Mouse (Mus musculus) heart, embryonic 15.5 days (tissue): ENCODE data around the gene Grb10. TPM values are rescaled to one million over a fixed set of nuclear protein-coding genes. Genes with fewer than 3 reads are reported as not detected.

Experiments used
- ATAC-seq: fragments of 200-750 bp; cut with Nextera tagmentation; replicated peaks from 2 replicates; pipeline ENCODE4 v1.8.0; 2017; ENCODE audit warnings: low read depth, moderate TSS enrichment; ENCODE audit not compliant: insufficient number of reproducible peaks, insufficient read depth, low FRiP score
- H3K27ac ChIP-seq: fragments of 300-500 bp; sonication (generic); 2 replicates; pipeline ENCODE4 v1.5.1; 2015; ENCODE audit warnings: mild to moderate bottlenecking, inconsistent platforms
- H3K27me3 ChIP-seq: fragments of 300-500 bp; sonication (generic); 2 replicates; pipeline ENCODE4 v1.6.1; 2015; ENCODE audit warnings: inconsistent platforms
- H3K36me3 ChIP-seq: fragments of 300-500 bp; sonication (generic); 2 replicates; pipeline ENCODE4 v1.6.1; 2015; ENCODE audit warnings: mild to moderate bottlenecking, inconsistent platforms
- H3K4me1 ChIP-seq: fragments of 300-500 bp; sonication (generic); replicated peaks from 2 replicates; pipeline ENCODE4 v1.6.1; 2015; ENCODE audit warnings: inconsistent platforms
- H3K4me2 ChIP-seq: fragments of 300-500 bp; sonication (generic); 2 replicates; pipeline ENCODE4 v1.6.1; 2015; ENCODE audit warnings: inconsistent platforms, mild to moderate bottlenecking, moderate library complexity
- H3K4me3 ChIP-seq: fragments of 300-500 bp; sonication (generic); 2 replicates; pipeline ENCODE4 v1.5.1; 2015; ENCODE audit warnings: mild to moderate bottlenecking, inconsistent platforms
- H3K9ac ChIP-seq: fragments of 300-500 bp; sonication (generic); 2 replicates; pipeline ENCODE4 v1.6.1; 2015; ENCODE audit warnings: mild to moderate bottlenecking, inconsistent platforms
- H3K9me3 ChIP-seq: fragments of 300-500 bp; sonication (generic); replicated peaks from 2 replicates; pipeline ENCODE4 v1.6.1; 2016; ENCODE audit warnings: inconsistent platforms
- WGBS: fragments of 180-500 bp; shearing (Covaris S2); methylation state at CpG from one replicate; pipeline ENCODE4 v1.1.7; 2015; ENCODE audit warnings: mixed read lengths; 5-methylcytosine and 5-hydroxymethylcytosine counted together
- polyA plus RNA-seq: library from polyadenylated mRNA; unstranded; fragments of >200 nt; fragmentation: Nextera tagmentation; extraction: Ambion mirVana; gene quantifications from 2 replicates; pipeline ENCODE4 v1.2.1, GENCODE M21; 2015

The Grb10 gene
- polyA plus RNA-seq, 1 experiment from 2014 or later: 529 TPM

- Histone ChIP-seq H3K9me3 (no peaks in the 10 kb centered on the region), H3K36me3 (no peaks in the 10 kb centered on the region), H3K4me2 (no peak overlapping the region), H3K9ac (no peak overlapping the region), H3K4me1 (peaks cover 47% of the 10 kb centered on the region), H3K27ac (peak overlapping the region; percentile 84), H3K27me3 (no peaks in the 10 kb centered on the region), H3K4me3 (no peak overlapping the region)
- ATAC-seq: no peak
- 87% methylated on average over 1 of the region's 1 CpGs for WGBS
These were observed 43.1 kb downstream of the Grb10 start for GRCm38 (mm10) chr11:11995371-11995770.

- Histone ChIP-seq H3K9me3 (no peaks in the 10 kb centered on the region), H3K4me2 (peak overlapping the region; percentile 23), H3K9ac (no peak overlapping the region), H3K27me3 (no peaks in the 10 kb centered on the region), H3K4me1 (peaks cover 46% of the 10 kb centered on the region), H3K27ac (peak overlapping the region; percentile 84), H3K36me3 (no peaks in the 10 kb centered on the region), H3K4me3 (no peak overlapping the region)
- 30% methylated on average over 5 of the region's 5 CpGs for WGBS
- ATAC-seq: peak; percentile 82
These were observed 44.7 kb downstream of the Grb10 start for GRCm38 (mm10) chr11:11993807-11994206.

DNA sequence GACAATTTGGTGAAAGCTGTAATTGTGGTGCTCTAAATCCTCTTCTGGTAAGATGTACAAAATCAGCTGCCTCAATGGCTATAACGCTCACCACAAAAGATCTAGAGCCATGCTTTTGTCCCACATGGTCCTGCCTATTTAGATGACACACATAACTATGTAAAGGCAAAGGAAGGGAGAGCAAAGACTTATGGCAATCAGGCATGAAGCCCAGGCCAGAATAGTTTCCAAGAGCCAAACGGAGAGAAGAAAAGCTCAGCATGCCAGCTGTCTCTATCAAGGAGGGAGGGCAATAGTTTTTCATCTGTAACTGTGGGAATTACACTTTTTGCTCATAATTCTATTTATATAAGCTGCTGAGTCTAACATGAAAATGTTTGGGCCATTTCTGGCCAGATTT lies 45.3 kb downstream of the Grb10 start:
- Histone ChIP-seq H3K9me3 (no peaks in the 10 kb centered on the region), H3K4me3 (no peak overlapping the region), H3K9ac (no peak overlapping the region), H3K27me3 (no peaks in the 10 kb centered on the region), H3K4me1 (peaks cover 45% of the 10 kb centered on the region), H3K27ac (peak overlapping the region; percentile 84), H3K4me2 (no peak overlapping the region), H3K36me3 (no peaks in the 10 kb centered on the region)
- no peak; the same call in 1 of the 2 replicates for ATAC-seq
- 58% methylated on average over 2 of the region's 2 CpGs for WGBS

DNA sequence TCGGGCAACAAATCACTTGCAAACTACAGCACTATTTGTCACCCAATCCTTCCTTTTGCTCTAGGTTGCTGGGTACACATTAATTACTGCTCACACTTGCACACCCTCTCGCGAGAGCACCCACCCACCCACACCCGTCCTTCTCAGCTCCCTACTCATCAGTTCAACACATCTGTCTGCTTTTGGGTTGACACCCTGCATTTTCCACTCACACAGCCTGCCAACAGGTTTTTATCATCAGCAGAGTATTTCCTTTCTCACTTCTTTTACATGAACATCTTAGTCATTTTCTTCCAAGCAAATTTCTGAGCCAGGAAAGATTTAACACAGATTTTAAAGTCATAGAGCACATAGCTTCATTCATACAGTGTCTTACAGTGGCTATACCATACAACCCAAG lies 48.6 kb downstream of the Grb10 start:
- Histone ChIP-seq H3K9ac (no peak overlapping the region), H3K4me2 (no peak overlapping the region), H3K36me3 (0 out of 2 replicates have a peak, but pooled peaks cover 3% of the 10 kb centered on the region), H3K27me3 (no peaks in the 10 kb centered on the region), H3K27ac (0 out of 2 replicates have a peak overlapping the region, but pooled peaks have one; percentile 34), H3K9me3 (no peaks in the 10 kb centered on the region), H3K4me3 (no peak overlapping the region), H3K4me1 (peaks cover 36% of the 10 kb centered on the region)
- ATAC-seq: no peak
- WGBS: 79% methylated on average over 4 of the region's 4 CpGs

- Histone ChIP-seq H3K4me2 (no peak overlapping the region), H3K27me3 (no peaks in the 10 kb centered on the region), H3K36me3 (peaks cover 12% of the 10 kb centered on the region; the same call in 1 of the 2 replicates), H3K9ac (no peak overlapping the region), H3K4me1 (peaks cover 17% of the 10 kb centered on the region), H3K4me3 (no peak overlapping the region), H3K27ac (no peak overlapping the region), H3K9me3 (no peaks in the 10 kb centered on the region)
- WGBS: 84% methylated on average over 3 of the region's 3 CpGs
- ATAC-seq: no peak
These were observed 51.2 kb downstream of the Grb10 start for GRCm38 (mm10) chr11:11987233-11987632.

- Histone ChIP-seq H3K9me3 (no peaks in the 10 kb centered on the region), H3K27ac (peak overlapping the region; percentile 53), H3K9ac (no peak overlapping the region), H3K4me1 (peaks cover 15% of the 10 kb centered on the region), H3K27me3 (no peaks in the 10 kb centered on the region), H3K4me2 (no peak overlapping the region), H3K4me3 (no peak overlapping the region), H3K36me3 (no peaks in the 10 kb centered on the region)
- ATAC-seq: 0 out of 2 replicates have a peak, but pooled peaks have one; percentile 25
- WGBS: 49% methylated on average over 5 of the region's 5 CpGs
These were observed 59.8 kb downstream of the Grb10 start for GRCm38 (mm10) chr11:11978611-11979197.

DNA sequence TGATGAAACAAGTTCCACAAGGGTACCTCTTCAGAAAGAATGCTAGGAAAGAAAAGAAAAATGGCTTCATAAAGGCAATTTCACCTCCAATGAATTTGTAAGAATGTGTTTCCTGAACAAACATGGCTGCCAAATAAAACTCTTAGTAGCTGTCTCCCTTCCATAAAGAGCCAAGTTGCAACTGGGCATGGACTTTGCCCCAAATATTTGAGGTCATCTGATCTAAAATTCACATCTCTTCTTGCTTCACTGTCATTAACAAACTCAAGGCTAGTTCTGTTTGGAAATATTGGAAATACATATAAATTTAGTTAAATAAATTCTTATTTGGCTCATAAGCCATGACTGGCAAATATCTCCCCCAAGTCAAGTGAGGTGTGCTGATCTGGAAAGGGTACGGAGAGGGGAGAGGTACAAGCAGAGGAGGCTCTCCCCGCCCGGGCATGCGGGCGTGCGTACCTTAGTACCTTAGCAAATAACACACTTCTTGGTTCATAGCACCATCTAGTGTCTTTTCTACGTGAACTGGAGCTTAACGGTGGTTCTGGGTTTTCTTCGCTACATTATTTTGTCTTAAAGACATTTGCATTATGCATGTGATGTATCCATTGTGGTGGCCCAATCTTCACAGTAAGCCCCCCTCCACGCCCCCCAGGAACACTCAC lies 63.8 kb downstream of the Grb10 start:
- Histone ChIP-seq H3K27me3 (no peaks in the 10 kb centered on the region), H3K9me3 (no peaks in the 10 kb centered on the region), H3K9ac (no peak overlapping the region), H3K4me3 (no peak overlapping the region), H3K4me2 (no peak overlapping the region), H3K36me3 (peaks cover 13% of the 10 kb centered on the region), H3K4me1 (peaks cover 23% of the 10 kb centered on the region), H3K27ac (peak overlapping the region; percentile 42; the same call in 1 of the 2 replicates)
- WGBS: 40% methylated on average over 10 of the region's 10 CpGs
- no peak for ATAC-seq

- Histone ChIP-seq H3K27me3 (no peaks in the 10 kb centered on the region), H3K27ac (peak overlapping the region; percentile 53), H3K9me3 (no peaks in the 10 kb centered on the region), H3K4me3 (no peak overlapping the region), H3K4me1 (peaks cover 27% of the 10 kb centered on the region), H3K4me2 (no peak overlapping the region), H3K9ac (no peak overlapping the region), H3K36me3 (peaks cover 13% of the 10 kb centered on the region)
- peak; percentile 78 for ATAC-seq
- 37% methylated on average over 8 of the region's 8 CpGs for WGBS
These were observed 65.0 kb downstream of the Grb10 start for GRCm38 (mm10) chr11:11973366-11974014.

- Histone ChIP-seq H3K4me3 (no peak overlapping the region), H3K36me3 (peaks cover 13% of the 10 kb centered on the region), H3K9ac (no peak overlapping the region), H3K9me3 (no peaks in the 10 kb centered on the region), H3K27ac (peak overlapping the region; percentile 53), H3K4me1 (peaks cover 35% of the 10 kb centered on the region), H3K4me2 (no peak overlapping the region), H3K27me3 (no peaks in the 10 kb centered on the region)
- no peak for ATAC-seq
- 73% methylated on average over 6 of the region's 6 CpGs for whole genome bisulfite sequencing
These were observed 65.9 kb downstream of the Grb10 start for GRCm38 (mm10) chr11:11972401-11973110.

- Histone ChIP-seq H3K27ac (peak overlapping the region; percentile 70), H3K9ac (no peak overlapping the region), H3K36me3 (peaks cover 13% of the 10 kb centered on the region), H3K27me3 (no peaks in the 10 kb centered on the region), H3K4me3 (no peak overlapping the region), H3K9me3 (no peaks in the 10 kb centered on the region), H3K4me2 (no peak overlapping the region), H3K4me1 (peaks cover 53% of the 10 kb centered on the region)
- WGBS: 82% methylated on average over 11 of the region's 11 CpGs
- no peak for ATAC-seq
These were observed 68.2 kb downstream of the Grb10 start for GRCm38 (mm10) chr11:11970246-11970645.

DNA sequence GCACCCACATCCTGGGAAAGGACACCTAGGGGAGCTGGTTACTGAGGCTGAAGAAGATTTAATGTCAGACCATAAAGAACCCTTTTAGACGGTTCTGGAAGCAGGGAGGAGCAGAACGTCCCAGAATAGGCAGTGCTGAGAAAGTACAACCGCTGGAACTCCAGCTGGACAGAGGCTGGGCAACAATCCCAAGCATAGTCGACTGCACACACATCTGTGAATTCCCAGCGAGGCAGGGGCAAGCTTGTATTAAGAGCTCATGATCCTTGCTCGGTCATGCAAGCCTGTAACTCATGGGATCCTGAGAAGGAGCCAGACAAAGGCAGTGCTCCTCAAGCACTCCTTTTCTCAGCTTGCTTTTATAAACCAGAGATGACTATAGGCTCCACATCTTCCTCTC lies 69.7 kb downstream of the Grb10 start:
- no peak for ATAC-seq
- Histone ChIP-seq H3K36me3 (peaks cover 13% of the 10 kb centered on the region), H3K4me1 (peaks cover 63% of the 10 kb centered on the region), H3K4me3 (no peak overlapping the region), H3K27me3 (no peaks in the 10 kb centered on the region), H3K4me2 (no peak overlapping the region), H3K9me3 (no peaks in the 10 kb centered on the region), H3K27ac (peak overlapping the region; percentile 70), H3K9ac (no peak overlapping the region)
- 22% methylated on average over 6 of the region's 6 CpGs for WGBS
